Mouse (Mus musculus) myocyte (in vitro differentiated cells): ENCODE measurements around the gene Caln1. TPM values are rescaled to one million over a fixed set of nuclear protein-coding genes. Genes with fewer than 3 reads are reported as not detected.

Experiments used
- H3K27me3 ChIP-seq: one replicate; pipeline ENCODE4 v1.6.1; 2011; ENCODE audit not compliant: control insufficient read depth, insufficient read depth, insufficient read length
- H3K36me3 ChIP-seq: one replicate; pipeline ENCODE4 v1.6.1; 2011; ENCODE audit not compliant: control insufficient read depth, insufficient read depth
- H3K4me2 ChIP-seq: one replicate; pipeline ENCODE4 v1.6.1; 2011; ENCODE audit warnings: low read depth, control low read depth
- H3K4me3 ChIP-seq: one replicate; pipeline ENCODE4 v1.5.1; 2011; ENCODE audit warnings: mild to moderate bottlenecking, control low read depth, moderate library complexity
- H3K79me2 ChIP-seq: one replicate; pipeline ENCODE4 v1.6.1; 2011; ENCODE audit not compliant: control insufficient read depth, insufficient read depth
- H3ac ChIP-seq: one replicate; pipeline ENCODE4 v1.6.1; 2011; ENCODE audit not compliant: control insufficient read depth, insufficient read length
- CEBPB ChIP-seq: IDR thresholded peaks from 2 replicates; pipeline ENCODE4 v1.6.1; 2011; ENCODE audit warnings: mild to moderate bottlenecking, moderate library complexity; ENCODE audit not compliant: poor library complexity, insufficient read depth, severe bottlenecking
- E2F4 ChIP-seq: IDR thresholded peaks from one replicate; pipeline ENCODE4 v1.6.1; 2011; ENCODE audit warnings: mild to moderate bottlenecking, control low read depth, moderate library complexity; ENCODE audit not compliant: insufficient read depth
- MAX ChIP-seq: IDR thresholded peaks from one replicate; pipeline ENCODE4 v1.6.1; 2011; ENCODE audit warnings: low read depth, mild to moderate bottlenecking, control low read depth
- MYOD1 ChIP-seq, 3 experiments: IDR thresholded peaks; one replicate each; pipeline ENCODE4 v1.6.1; 2011; ENCODE audit warnings: control low read depth in 2 of 3, low read depth in 2 of 3, mild to moderate bottlenecking in 2 of 3, moderate library complexity in 1 of 3; ENCODE audit not compliant: insufficient read length in 2 of 3, control insufficient read depth in 1 of 3
- MYOG ChIP-seq, 3 experiments: IDR thresholded peaks; one replicate each; pipeline ENCODE4 v1.6.1; 2011; ENCODE audit warnings: control low read depth in 2 of 3, low read depth in 2 of 3, mild to moderate bottlenecking in 2 of 3; ENCODE audit not compliant: insufficient read length in 2 of 3, control insufficient read depth in 1 of 3, insufficient read depth in 1 of 3
- POLR2A ChIP-seq: IDR thresholded peaks from one replicate; pipeline ENCODE4 v1.6.1; 2011; ENCODE audit warnings: low read depth, mild to moderate bottlenecking, control low read depth, moderate library complexity; ENCODE audit not compliant: insufficient read length
- POLR2AphosphoS2 ChIP-seq: IDR thresholded peaks from one replicate; pipeline ENCODE4 v1.6.1; 2011; ENCODE audit warnings: low read depth, control low read depth; ENCODE audit not compliant: insufficient read length
- REST ChIP-seq: IDR thresholded peaks from one replicate; pipeline ENCODE4 v1.6.1; 2011; ENCODE audit warnings: mild to moderate bottlenecking, control low read depth, moderate library complexity; ENCODE audit not compliant: insufficient read depth, insufficient read length
- SRF ChIP-seq: IDR thresholded peaks from one replicate; pipeline ENCODE4 v1.6.1; 2011; ENCODE audit warnings: low read depth; ENCODE audit not compliant: control insufficient read depth, insufficient read length
- TCF12 ChIP-seq: IDR thresholded peaks from one replicate; pipeline ENCODE4 v1.6.1; 2011; ENCODE audit warnings: mild to moderate bottlenecking, control low read depth; ENCODE audit not compliant: poor library complexity, insufficient read depth, severe bottlenecking
- TCF3 ChIP-seq: IDR thresholded peaks from one replicate; pipeline ENCODE4 v1.6.1; 2011; ENCODE audit warnings: low read depth, control low read depth; ENCODE audit not compliant: insufficient read length
- USF1 ChIP-seq: IDR thresholded peaks from one replicate; pipeline ENCODE4 v1.6.1; 2011; ENCODE audit warnings: low read depth, mild to moderate bottlenecking, control low read depth, moderate library complexity
- polyA plus RNA-seq: library from polyadenylated mRNA; unstranded; fragments of >200 nt; fragmentation: generic; extraction: Trizol; gene quantifications from one replicate; pipeline ENCODE4 v1.2.1, GENCODE M21; 2012; ENCODE audit warnings: missing spikeins

The Caln1 gene
- polyA plus RNA-seq, 1 experiment: not detected

DNA sequence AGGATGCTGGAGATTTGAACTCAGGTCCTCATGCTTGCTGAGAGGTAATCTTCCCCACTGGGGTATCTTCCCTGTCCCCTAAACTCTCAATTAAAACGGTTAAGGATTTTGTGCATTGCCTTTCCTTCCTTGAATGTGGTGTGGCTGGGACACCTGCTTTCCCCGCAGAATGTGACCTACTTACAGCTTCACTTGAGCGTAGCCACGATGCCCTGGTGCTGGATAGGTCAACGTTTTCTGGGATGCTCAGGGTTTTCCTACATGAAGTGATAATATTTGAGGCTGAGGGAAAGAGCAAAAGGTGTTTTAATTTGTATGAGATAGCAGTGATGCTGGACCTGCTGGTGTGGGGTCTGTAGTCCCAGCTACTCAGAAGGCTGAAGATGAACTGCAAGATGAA is 135.6 kb downstream of the Caln1 start:
- no peak overlapping the region for H3K4me2 ChIP-seq
- H3K79me2 ChIP-seq: no peaks in the 10 kb centered on the region
- TF ChIP-seq POLR2A (no peak), TCF3 (no peak), USF1 (no peak), CEBPB (no peak), E2F4 (no peak), MYOD1 (IDR thresholded peaks at IDR 0.05; ENCODE audit: control insufficient read depth in 1 of 3, insufficient read length in 2 of 3, low read depth in 2 of 3) (no peak), TCF12 (no peak), REST (no peak), MYOG (IDR thresholded peaks at IDR 0.05; ENCODE audit: control insufficient read depth in 1 of 3, insufficient read depth in 1 of 3, insufficient read length in 2 of 3, low read depth in 2 of 3) (no peak), POLR2AphosphoS2 (no peak), MAX (no peak), SRF (no peak)

DNA sequence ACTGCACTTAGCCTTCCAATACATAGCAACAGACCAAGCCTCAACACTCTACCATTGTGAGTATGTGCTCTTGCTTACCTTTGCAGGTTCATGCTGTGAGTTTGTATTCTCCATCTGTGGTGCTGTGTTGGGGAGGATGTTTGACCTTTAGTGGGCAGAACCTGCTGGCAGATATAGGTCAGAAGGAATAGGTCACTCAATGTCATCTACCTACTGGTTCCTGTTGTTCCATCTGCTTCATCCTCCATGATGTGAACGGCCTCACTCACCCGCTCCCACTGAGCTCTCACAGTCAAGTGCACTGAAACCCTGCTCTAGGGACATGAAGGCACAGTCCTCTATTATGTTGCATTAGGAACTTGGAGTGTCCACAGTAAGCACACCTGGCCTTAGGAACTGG is 141.3 kb downstream of the Caln1 start:
- Histone ChIP-seq H3K36me3 (no peaks in the 10 kb centered on the region), H3K79me2 (no peaks in the 10 kb centered on the region), H3ac (no peak overlapping the region), H3K4me2 (no peak overlapping the region), H3K27me3 (no peaks in the 10 kb centered on the region), H3K4me3 (no peak overlapping the region)
- TF ChIP-seq REST: no peak
- TF ChIP-seq E2F4: no peak
- no peak for TF ChIP-seq MAX
- no peak for TF ChIP-seq MYOD1 (IDR thresholded peaks at IDR 0.05; ENCODE audit: control insufficient read depth in 1 of 3, insufficient read length in 2 of 3, low read depth in 2 of 3)
- TF ChIP-seq POLR2A: no peak
- no peak for TF ChIP-seq TCF12
- no peak for TF ChIP-seq TCF3
- no peak for TF ChIP-seq USF1
- no peak for TF ChIP-seq POLR2AphosphoS2
- no peak for TF ChIP-seq SRF
- no peak for TF ChIP-seq CEBPB
- TF ChIP-seq MYOG (IDR thresholded peaks at IDR 0.05; ENCODE audit: control insufficient read depth in 1 of 3, insufficient read depth in 1 of 3, insufficient read length in 2 of 3, low read depth in 2 of 3): no peak

More for the DNA sequence above, 135.6 kb downstream of the Caln1 start:
- Histone ChIP-seq H3K36me3 (no peaks in the 10 kb centered on the region), H3K27me3 (no peaks in the 10 kb centered on the region), H3ac (no peak overlapping the region), H3K4me3 (no peak overlapping the region)

DNA sequence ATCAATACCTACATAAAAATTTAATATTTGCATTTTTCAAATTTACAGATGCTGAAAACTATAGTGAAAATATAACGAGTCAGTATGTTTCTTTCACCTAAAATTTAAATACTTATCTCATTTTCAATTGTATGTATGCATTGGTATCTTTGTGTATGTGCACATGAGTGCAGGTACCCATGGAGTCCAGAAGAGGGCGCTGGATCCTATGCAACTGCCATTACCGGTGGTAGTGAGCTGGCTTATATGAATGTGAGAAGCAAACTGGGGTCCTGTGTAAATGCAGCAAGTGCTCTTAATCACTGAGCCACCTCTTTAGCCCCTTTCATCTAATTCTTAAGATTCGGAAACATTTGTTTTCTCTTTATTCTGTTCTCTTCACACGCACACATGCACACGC is 146.1 kb downstream of the Caln1 start:
- H3ac ChIP-seq: no peak overlapping the region

DNA sequence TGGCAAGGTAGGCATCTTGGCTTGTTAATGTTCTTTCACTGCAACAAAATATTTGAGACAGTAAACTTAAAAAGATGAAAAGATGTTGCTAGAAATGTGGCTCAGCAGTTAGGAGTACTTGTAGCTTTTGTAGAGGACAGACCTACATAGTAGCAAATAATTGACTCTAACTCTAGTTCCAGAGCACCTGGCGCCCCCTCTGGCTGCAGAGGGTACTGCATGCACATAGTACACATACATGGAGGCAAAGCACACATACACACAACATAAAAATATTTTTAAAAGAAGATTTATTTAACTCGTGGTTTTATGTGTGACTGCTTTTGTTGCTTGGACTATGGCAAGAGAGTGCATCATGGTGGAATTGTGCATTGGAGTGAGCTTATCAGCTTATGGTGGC is 151.3 kb downstream of the Caln1 start:
- Histone ChIP-seq H3K36me3 (no peaks in the 10 kb centered on the region), H3K4me2 (no peak overlapping the region), H3K27me3 (no peaks in the 10 kb centered on the region), H3K79me2 (no peaks in the 10 kb centered on the region), H3K4me3 (no peak overlapping the region), H3ac (no peak overlapping the region)
- TF ChIP-seq POLR2A (no peak), CEBPB (no peak), USF1 (no peak), E2F4 (no peak), MYOG (IDR thresholded peaks at IDR 0.05; ENCODE audit: control insufficient read depth in 1 of 3, insufficient read depth in 1 of 3, insufficient read length in 2 of 3, low read depth in 2 of 3) (no peak), TCF12 (no peak), MAX (no peak), MYOD1 (IDR thresholded peaks at IDR 0.05; ENCODE audit: control insufficient read depth in 1 of 3, insufficient read length in 2 of 3, low read depth in 2 of 3) (no peak), TCF3 (no peak), REST (no peak), POLR2AphosphoS2 (no peak), SRF (no peak)

More for the DNA sequence above, 146.1 kb downstream of the Caln1 start:
- Histone ChIP-seq H3K4me3 (no peak overlapping the region), H3K4me2 (no peak overlapping the region), H3K79me2 (no peaks in the 10 kb centered on the region), H3K27me3 (no peaks in the 10 kb centered on the region), H3K36me3 (no peaks in the 10 kb centered on the region)
- TF ChIP-seq CEBPB: no peak
- no peak for TF ChIP-seq E2F4
- TF ChIP-seq POLR2A: no peak
- no peak for TF ChIP-seq TCF3
- no peak for TF ChIP-seq MYOD1 (IDR thresholded peaks at IDR 0.05; ENCODE audit: control insufficient read depth in 1 of 3, insufficient read length in 2 of 3, low read depth in 2 of 3)
- no peak for TF ChIP-seq SRF
- no peak for TF ChIP-seq USF1

DNA sequence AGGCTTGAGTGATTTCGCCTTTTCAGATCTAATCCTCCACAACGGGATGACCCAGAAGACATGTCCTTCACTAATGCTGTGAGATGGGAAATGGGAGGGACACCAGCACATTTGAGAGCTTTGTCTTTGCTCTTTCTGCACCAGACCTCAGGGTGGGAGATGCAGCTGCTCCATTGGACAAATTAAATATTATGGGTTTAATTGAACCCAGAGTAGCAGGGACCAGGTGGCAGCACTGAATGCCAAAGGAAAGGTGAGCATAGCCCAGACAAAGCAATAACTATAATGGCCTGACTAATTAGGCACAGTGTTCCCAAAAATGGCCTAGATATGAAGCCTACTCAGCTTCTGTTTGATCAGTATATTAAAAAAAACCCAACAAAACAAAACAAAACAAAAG is 158.2 kb downstream of the Caln1 start:
- H3K4me3 ChIP-seq: no peak overlapping the region
- no peaks in the 10 kb centered on the region for H3K36me3 ChIP-seq
- H3ac ChIP-seq: no peak overlapping the region
- no peaks in the 10 kb centered on the region for H3K79me2 ChIP-seq
- no peak for TF ChIP-seq REST
- TF ChIP-seq USF1: no peak
- TF ChIP-seq TCF12: no peak
- TF ChIP-seq TCF3: no peak
- no peak for TF ChIP-seq SRF
- TF ChIP-seq E2F4: no peak
- no peak for TF ChIP-seq MYOD1 (IDR thresholded peaks at IDR 0.05; ENCODE audit: control insufficient read depth in 1 of 3, insufficient read length in 2 of 3, low read depth in 2 of 3)
- no peaks in the 10 kb centered on the region for H3K27me3 ChIP-seq
- H3K4me2 ChIP-seq: no peak overlapping the region
